Mouse (Mus musculus) hindbrain, embryonic 15.5 days (tissue): ENCODE measurements around the gene Bcl3. TPM values are rescaled to one million over a fixed set of nuclear protein-coding genes. Genes with fewer than 3 reads are reported as not detected.
A peak's percentile ranks its signal among the peaks of the same experiment; 100 is the strongest.

ENCODE experiments used
- ATAC-seq: fragments of 200-750 bp; cut with Nextera tagmentation; 2 replicates; pipeline ENCODE4 v1.8.0; 2017; ENCODE audit warnings: low read depth, moderate number of reproducible peaks, moderate TSS enrichment; ENCODE audit not compliant: low FRiP score
- H3K27ac ChIP-seq: fragments of 300-500 bp; sonication (generic); replicated peaks from 2 replicates; pipeline ENCODE4 v1.5.1; 2015; ENCODE audit warnings: mild to moderate bottlenecking, inconsistent platforms
- H3K27me3 ChIP-seq: fragments of 300-500 bp; sonication (generic); 2 replicates; pipeline ENCODE4 v1.6.1; 2015; ENCODE audit warnings: control low read depth, inconsistent platforms
- H3K36me3 ChIP-seq: fragments of 300-500 bp; sonication (generic); 2 replicates; pipeline ENCODE4 v1.6.1; 2015; ENCODE audit warnings: control low read depth, inconsistent platforms
- H3K4me1 ChIP-seq: fragments of 300-500 bp; sonication (generic); replicated peaks from 2 replicates; pipeline ENCODE4 v1.6.1; 2015; ENCODE audit warnings: control low read depth, inconsistent platforms
- H3K4me2 ChIP-seq: fragments of 300-500 bp; sonication (generic); 2 replicates; pipeline ENCODE4 v1.6.1; 2015; ENCODE audit warnings: moderate library complexity, mild to moderate bottlenecking, inconsistent platforms
- H3K4me3 ChIP-seq: fragments of 300-500 bp; sonication (generic); 2 replicates; pipeline ENCODE4 v1.5.1; 2015; ENCODE audit warnings: mild to moderate bottlenecking, inconsistent platforms
- H3K9ac ChIP-seq: fragments of 300-500 bp; sonication (generic); 2 replicates; pipeline ENCODE4 v1.6.1; 2015; ENCODE audit warnings: inconsistent platforms
- H3K9me3 ChIP-seq: fragments of 300-500 bp; sonication (generic); 2 replicates; pipeline ENCODE4 v1.6.1; 2016; ENCODE audit warnings: control low read depth, inconsistent platforms
- WGBS: fragments of 180-500 bp; shearing (Covaris S2); methylation state at CpG from one replicate; pipeline ENCODE4 v1.1.7; 2015; 5-methylcytosine and 5-hydroxymethylcytosine counted together
- polyA plus RNA-seq: library from polyadenylated mRNA; unstranded; fragments of >200 nt; fragmentation: Nextera tagmentation; extraction: Ambion mirVana; gene quantifications from 2 replicates; pipeline ENCODE4 v1.2.1, GENCODE M21; 2015

Bcl3 gene
- 0.92 and 1.4 TPM in 2 replicates for polyA plus RNA-seq

GRCm38 (mm10) chr7:19822604-19823058 lies at the start of gene Bcl3:
TSS of gene Bcl3 (minus strand) at chr7:19822770.
- Histone ChIP-seq H3K4me1 (peaks cover 4% of the 10 kb centered on the region; the same call in 1 of the 2 replicates), H3K4me2 (peak within 1 kb of the TSS; percentile 49), H3K36me3 (no peaks in the 10 kb centered on the region), H3K9me3 (no peaks in the 10 kb centered on the region), H3K4me3 (peak within 1 kb of the TSS; percentile 28), H3K9ac (no peak within 1 kb of the TSS), H3K27ac (0 out of 2 replicates have a peak within 1 kb of the TSS, but pooled peaks have one; percentile 5), H3K27me3 (peaks cover 46% of the 10 kb centered on the region)
- 2% methylated on average over 32 of the region's 42 CpGs for WGBS
- no peak for ATAC-seq

DNA sequence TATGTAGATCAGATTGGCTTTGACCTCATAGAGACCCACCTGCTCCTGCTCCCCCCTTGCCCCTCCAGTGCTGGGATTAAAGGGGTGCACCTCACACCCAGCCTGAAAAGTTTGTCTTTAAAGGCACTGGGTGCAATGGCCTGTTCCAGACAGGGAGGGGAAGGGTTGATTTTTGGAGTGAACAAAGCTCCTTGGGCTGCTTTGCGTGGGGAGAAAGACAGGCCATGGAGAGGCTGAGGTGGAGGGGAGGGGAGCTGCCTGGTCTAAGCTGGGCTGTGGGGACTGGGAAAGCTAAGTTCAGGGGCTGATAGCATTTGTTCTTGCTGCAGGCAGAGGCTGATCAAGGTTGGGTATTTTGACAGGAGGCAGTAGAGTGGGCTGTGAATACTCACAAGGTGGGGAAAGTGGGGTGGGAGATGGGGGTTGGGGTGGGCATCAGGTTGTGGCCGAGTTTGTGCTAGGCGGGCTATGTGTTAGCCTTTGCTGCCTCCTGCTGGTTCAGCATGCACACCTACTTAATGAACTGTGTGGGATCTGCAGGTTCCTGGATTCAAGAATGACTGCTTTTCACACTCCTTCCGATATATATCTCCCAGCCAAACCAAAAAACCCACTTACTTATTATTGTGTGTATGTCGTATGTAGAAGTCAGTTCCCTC lies 49.5 kb upstream of the Bcl3 start:
- Histone ChIP-seq H3K36me3 (no peaks in the 10 kb centered on the region), H3K4me1 (no peaks in the 10 kb centered on the region), H3K27ac (no peak overlapping the region), H3K4me3 (no peak overlapping the region), H3K9ac (no peak overlapping the region), H3K27me3 (no peaks in the 10 kb centered on the region), H3K4me2 (no peak overlapping the region), H3K9me3 (no peaks in the 10 kb centered on the region)
- WGBS = 50% methylated on average over 5 of the region's 5 CpGs
- ATAC-seq = no peak

DNA sequence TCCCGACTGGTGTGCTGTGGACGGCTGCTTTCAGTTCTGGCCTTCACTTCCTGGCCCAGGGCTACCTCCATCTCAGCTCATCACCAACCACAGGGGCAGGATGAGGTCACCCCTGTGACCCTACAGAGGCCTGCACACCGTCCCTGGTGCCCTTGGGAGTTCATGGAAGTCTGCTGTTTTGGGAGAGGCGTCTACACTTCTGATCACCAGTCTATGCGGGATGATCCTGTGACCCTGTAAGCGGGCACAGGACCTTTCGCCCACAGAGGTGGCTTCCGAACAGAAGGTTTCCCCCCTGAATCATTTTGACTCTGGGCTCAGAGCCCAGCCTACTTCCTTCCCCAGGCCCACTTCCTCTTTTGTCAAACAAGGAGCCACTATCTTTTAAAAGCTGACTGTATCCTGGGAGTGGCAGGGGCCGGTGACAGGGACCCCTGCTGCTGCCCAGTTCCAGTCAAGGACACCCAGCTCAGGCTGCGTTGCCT lies 48.6 kb upstream of the Bcl3 start:
- no peaks in the 10 kb centered on the region for H3K9me3 ChIP-seq
- no peak overlapping the region for H3K4me2 ChIP-seq
- no peak overlapping the region for H3K4me3 ChIP-seq
- no peaks in the 10 kb centered on the region for H3K4me1 ChIP-seq
- 71% methylated on average over 10 of the region's 10 CpGs for WGBS
- H3K27me3 ChIP-seq = no peaks in the 10 kb centered on the region
- H3K36me3 ChIP-seq = no peaks in the 10 kb centered on the region
- H3K9ac ChIP-seq = no peak overlapping the region
- no peak for ATAC-seq
- H3K27ac ChIP-seq = no peak overlapping the region

- no peaks in the 10 kb centered on the region for H3K27me3 ChIP-seq
- 89% methylated on average over 16 of the region's 16 CpGs for WGBS
- no peak overlapping the region for H3K4me2 ChIP-seq
- ATAC-seq = no peak
- H3K9ac ChIP-seq = no peak overlapping the region
- H3K9me3 ChIP-seq = no peaks in the 10 kb centered on the region
- no peak overlapping the region for H3K27ac ChIP-seq
- H3K4me1 ChIP-seq = no peaks in the 10 kb centered on the region
- H3K4me3 ChIP-seq = no peak overlapping the region
- H3K36me3 ChIP-seq = no peaks in the 10 kb centered on the region
Measured at GRCm38 (mm10) chr7:19867751-19868399, 45.3 kb upstream of the Bcl3 start.

DNA sequence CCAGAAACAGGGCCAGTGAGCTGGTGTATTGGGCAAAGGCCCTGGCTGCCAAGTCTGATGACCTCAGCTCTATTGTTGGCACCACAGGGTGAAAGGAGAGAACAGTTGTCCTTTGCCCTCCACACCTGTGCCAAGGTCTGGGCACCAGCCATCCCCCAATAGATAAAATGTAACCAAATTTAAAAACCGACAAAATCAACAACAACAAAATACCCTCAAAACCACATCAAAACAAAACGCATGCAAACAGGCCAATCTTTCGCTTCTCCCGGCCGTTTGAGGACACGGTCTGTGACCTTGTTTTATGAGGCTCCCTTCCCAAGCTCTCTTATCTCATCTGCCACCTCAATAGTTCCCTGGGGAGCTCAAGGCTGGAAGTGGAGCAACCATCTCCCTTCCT lies 43.9 kb upstream of the Bcl3 start:
- Histone ChIP-seq H3K27me3 (no peaks in the 10 kb centered on the region), H3K4me3 (no peak overlapping the region), H3K9ac (no peak overlapping the region), H3K9me3 (no peaks in the 10 kb centered on the region), H3K4me2 (no peak overlapping the region), H3K27ac (no peak overlapping the region), H3K4me1 (no peaks in the 10 kb centered on the region), H3K36me3 (no peaks in the 10 kb centered on the region)
- no peak for ATAC-seq
- WGBS = 91% methylated on average over 6 of the region's 6 CpGs

GRCm38 (mm10) chr7:19865246-19866036 lies 42.9 kb upstream of the Bcl3 start:
- no peak overlapping the region for H3K27ac ChIP-seq
- no peak overlapping the region for H3K4me3 ChIP-seq
- no peak overlapping the region for H3K4me2 ChIP-seq
- WGBS = 83% methylated on average over 8 of the region's 8 CpGs
- no peaks in the 10 kb centered on the region for H3K27me3 ChIP-seq
- no peaks in the 10 kb centered on the region for H3K9me3 ChIP-seq
- ATAC-seq = no peak
- H3K9ac ChIP-seq = no peak overlapping the region
- no peaks in the 10 kb centered on the region for H3K4me1 ChIP-seq
- H3K36me3 ChIP-seq = no peaks in the 10 kb centered on the region

- ATAC-seq = 0 out of 2 replicates have a peak, but pooled peaks have one; percentile 7
- H3K36me3 ChIP-seq = no peaks in the 10 kb centered on the region
- H3K4me3 ChIP-seq = no peak overlapping the region
- no peaks in the 10 kb centered on the region for H3K9me3 ChIP-seq
- no peaks in the 10 kb centered on the region for H3K27me3 ChIP-seq
- H3K9ac ChIP-seq = no peak overlapping the region
- H3K27ac ChIP-seq = no peak overlapping the region
- WGBS = 50% methylated on average over 2 of the region's 2 CpGs
- H3K4me2 ChIP-seq = no peak overlapping the region
- no peaks in the 10 kb centered on the region for H3K4me1 ChIP-seq
Measured at GRCm38 (mm10) chr7:19864241-19864640, 41.7 kb upstream of the Bcl3 start.

- H3K9me3 ChIP-seq = no peaks in the 10 kb centered on the region
- H3K9ac ChIP-seq = no peak within 1 kb of the TSS
- H3K4me2 ChIP-seq = no peak within 1 kb of the TSS
- H3K4me1 ChIP-seq = no peaks in the 10 kb centered on the region
- 80% methylated on average over 9 of the region's 9 CpGs for WGBS
- ATAC-seq = no peak
- H3K27me3 ChIP-seq = no peaks in the 10 kb centered on the region
- no peak within 1 kb of the TSS for H3K4me3 ChIP-seq
- no peaks in the 10 kb centered on the region for H3K36me3 ChIP-seq
- no peak within 1 kb of the TSS for H3K27ac ChIP-seq
Measured at GRCm38 (mm10) chr7:19861199-19861598, 38.6 kb upstream of the Bcl3 start, which contains the start of gene Ceacam16. TSS of gene Ceacam16 (minus strand) at chr7:19861299.

DNA sequence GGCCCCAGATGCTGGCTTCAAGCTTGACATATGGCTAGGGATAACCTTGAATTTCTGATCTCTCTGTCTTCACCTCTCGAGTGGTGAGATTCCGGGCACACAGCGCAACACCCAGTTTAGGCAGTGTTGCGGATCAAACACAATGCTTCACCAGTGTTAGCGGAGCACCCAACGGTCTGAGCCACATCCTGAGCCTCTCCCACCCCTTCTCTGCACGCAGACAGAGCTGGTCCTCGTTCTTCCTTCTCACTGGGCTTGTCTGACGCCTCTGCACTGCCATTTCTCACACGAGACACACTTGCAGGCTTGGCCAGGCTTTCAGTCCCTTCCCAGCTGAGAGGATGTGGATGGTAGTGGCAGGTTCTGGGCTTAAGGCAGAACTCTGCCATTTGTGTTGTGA lies 37.2 kb upstream of the Bcl3 start:
- Histone ChIP-seq H3K4me3 (no peak overlapping the region), H3K4me1 (no peaks in the 10 kb centered on the region), H3K9me3 (no peaks in the 10 kb centered on the region), H3K9ac (no peak overlapping the region), H3K27ac (no peak overlapping the region), H3K4me2 (no peak overlapping the region), H3K27me3 (no peaks in the 10 kb centered on the region), H3K36me3 (no peaks in the 10 kb centered on the region)
- WGBS = 77% methylated on average over 10 of the region's 10 CpGs
- ATAC-seq = no peak

- Histone ChIP-seq H3K27ac (no peak overlapping the region), H3K4me1 (no peaks in the 10 kb centered on the region), H3K36me3 (no peaks in the 10 kb centered on the region), H3K9ac (no peak overlapping the region), H3K4me2 (no peak overlapping the region), H3K27me3 (no peaks in the 10 kb centered on the region), H3K9me3 (no peaks in the 10 kb centered on the region), H3K4me3 (no peak overlapping the region)
- 90% methylated on average over 6 of the region's 6 CpGs for WGBS
- no peak for ATAC-seq
Measured at GRCm38 (mm10) chr7:19856283-19856682, 33.7 kb upstream of the Bcl3 start.

GRCm38 (mm10) chr7:19855663-19856062 lies 33.1 kb upstream of the Bcl3 start:
- H3K27ac ChIP-seq = no peak overlapping the region
- 84% methylated on average over 5 of the region's 5 CpGs for WGBS
- H3K4me2 ChIP-seq = no peak overlapping the region
- no peaks in the 10 kb centered on the region for H3K27me3 ChIP-seq
- no peaks in the 10 kb centered on the region for H3K36me3 ChIP-seq
- H3K4me3 ChIP-seq = no peak overlapping the region
- H3K9ac ChIP-seq = no peak overlapping the region
- H3K4me1 ChIP-seq = no peaks in the 10 kb centered on the region
- no peak for ATAC-seq
- no peaks in the 10 kb centered on the region for H3K9me3 ChIP-seq

GRCm38 (mm10) chr7:19853526-19853925 lies 31.0 kb upstream of the Bcl3 start:
- WGBS = 92% methylated on average over 20 of the region's 20 CpGs
- no peak for ATAC-seq
- no peak overlapping the region for H3K4me3 ChIP-seq

More at GRCm38 (mm10) chr7:19853526-19853925, 31.0 kb upstream of the Bcl3 start:
- Histone ChIP-seq H3K27ac (no peak overlapping the region), H3K36me3 (no peaks in the 10 kb centered on the region), H3K4me2 (no peak overlapping the region), H3K9me3 (no peaks in the 10 kb centered on the region), H3K9ac (no peak overlapping the region), H3K4me1 (no peaks in the 10 kb centered on the region), H3K27me3 (no peaks in the 10 kb centered on the region)
